In genomic region chr5:37337696-37338095, GRCm38 (mm10) we compare ENCODE assay signal across 8 mouse cellular contexts. TPM values are rescaled to one million over a fixed set of nuclear protein-coding genes. Genes with fewer than 3 reads are reported as not detected.
DNase-seq lines count a peak whose midpoint lies in the region; ATAC-seq lines count a peak whose summit lies in the region.

No protein-coding gene starts in this region.

- peaks cover 16% of the 10 kb centered on the region for H3K4me1 ChIP-seq in heart, embryonic 11.5 days (ENCODE audit: control insufficient read depth, insufficient read depth, low read length)
- H3K4me1 ChIP-seq in embryonic facial prominence, embryonic 14.5 days (ENCODE audit: control insufficient read depth, insufficient read depth, low read length): peaks cover 38% of the 10 kb centered on the region
- H3K4me1 ChIP-seq in intestine, embryonic 14.5 days (replicated peaks; ENCODE audit: control insufficient read depth, insufficient read depth, low read length): peaks cover 24% of the 10 kb centered on the region
- peaks cover 9% of the 10 kb centered on the region; the same call in 1 of the 2 replicates for H3K4me1 ChIP-seq in midbrain, embryonic 16.5 days (ENCODE audit: control insufficient read depth, insufficient read depth, low read length)

- no peaks in the 10 kb centered on the region for H3K9me3 ChIP-seq in heart, embryonic 11.5 days (replicated peaks; ENCODE audit: control insufficient read depth, low read length)
- no peaks in the 10 kb centered on the region for H3K9me3 ChIP-seq in embryonic facial prominence, embryonic 14.5 days (ENCODE audit: control insufficient read depth, low read length)
- H3K9me3 ChIP-seq in intestine, embryonic 14.5 days (ENCODE audit: control insufficient read depth, low read length): no peaks in the 10 kb centered on the region
- H3K9me3 ChIP-seq in midbrain, embryonic 16.5 days (replicated peaks; ENCODE audit: control insufficient read depth, low read length, poor library complexity, severe bottlenecking): no peaks in the 10 kb centered on the region

- H3K27ac ChIP-seq in heart, embryonic 11.5 days (ENCODE audit: low read depth, low read length): peak overlapping the region; percentile 16; the same call in 1 of the 2 replicates
- H3K27ac ChIP-seq in embryonic facial prominence, embryonic 14.5 days (replicated peaks; ENCODE audit: low read depth, low read length): peak overlapping the region; percentile 86; the same call in 1 of the 2 replicates
- peak overlapping the region; percentile 62 for H3K27ac ChIP-seq in intestine, embryonic 14.5 days (ENCODE audit: low read depth)
- H3K27ac ChIP-seq in midbrain, embryonic 16.5 days (ENCODE audit: low read length): no peak overlapping the region

- no peak for DNase-seq in heart, adult 8-10 months (ENCODE audit: low spot score)
- no peak for DNase-seq in embryonic facial prominence, embryonic 14.5 days (ENCODE audit: low spot score)
- peak; percentile 53 for DNase-seq in intestine, embryonic 14.5 days (ENCODE audit: low spot score)
- DNase-seq in thymus, postnatal 10 days (ENCODE audit: low spot score in 2 of 2): no peak
- DNase-seq in B cell, adult 2 months: no peak
- DNase-seq in right cerebral cortex, postnatal 10 days (ENCODE audit: low spot score in 2 of 2): no peak

- H3K4me3 ChIP-seq in heart, embryonic 11.5 days (ENCODE audit: low read depth, low read length): peak overlapping the region; percentile 55; the same call in 1 of the 2 replicates
- H3K4me3 ChIP-seq in embryonic facial prominence, embryonic 14.5 days (ENCODE audit: low read depth, low read length): peak overlapping the region; percentile 68
- peak overlapping the region; percentile 48; the same call in 1 of the 2 replicates for H3K4me3 ChIP-seq in intestine, embryonic 14.5 days (ENCODE audit: low read depth, low read length)
- H3K4me3 ChIP-seq in midbrain, embryonic 16.5 days (ENCODE audit: low read depth, low read length): no peak overlapping the region

- no peak for ATAC-seq in heart, embryonic 11.5 days (replicated peaks; ENCODE audit: insufficient number of reproducible peaks, low FRiP score, low TSS enrichment)
- no peak for ATAC-seq in embryonic facial prominence, embryonic 14.5 days (ENCODE audit: low read depth)
- no peak for ATAC-seq in intestine, embryonic 14.5 days (replicated peaks; ENCODE audit: low FRiP score, low TSS enrichment, low read depth)
- ATAC-seq in midbrain, embryonic 16.5 days: no peak; the same call in 1 of the 2 replicates

- peak overlapping the region; percentile 74 for H3K4me2 ChIP-seq in heart, embryonic 11.5 days
- H3K4me2 ChIP-seq in embryonic facial prominence, embryonic 14.5 days (ENCODE audit: low read depth, low read length): peak overlapping the region; percentile 85
- peak overlapping the region; percentile 77 for H3K4me2 ChIP-seq in intestine, embryonic 14.5 days (ENCODE audit: low read length)
- peak overlapping the region; percentile 82; the same call in 1 of the 2 replicates for H3K4me2 ChIP-seq in midbrain, embryonic 16.5 days (ENCODE audit: low read length)

- WGBS in heart, embryonic 11.5 days (ENCODE audit: insufficient replicate concordance): 26% methylated on average over 3 of the region's 3 CpGs
- WGBS in embryonic facial prominence, embryonic 14.5 days: 66% methylated on average over 3 of the region's 3 CpGs
- WGBS in intestine, embryonic 14.5 days: 60% methylated on average over 3 of the region's 3 CpGs
- 69% methylated on average over 3 of the region's 3 CpGs for WGBS in midbrain, embryonic 16.5 days

- H3K9ac ChIP-seq in heart, embryonic 11.5 days (ENCODE audit: low read depth, low read length): peak overlapping the region; percentile 73; the same call in 1 of the 2 replicates
- H3K9ac ChIP-seq in embryonic facial prominence, embryonic 14.5 days (ENCODE audit: low read depth, low read length): peak overlapping the region; percentile 82
- H3K9ac ChIP-seq in intestine, embryonic 14.5 days (ENCODE audit: low read length): peak overlapping the region; percentile 60; the same call in 1 of the 2 replicates
- H3K9ac ChIP-seq in midbrain, embryonic 16.5 days (ENCODE audit: low read depth, low read length): no peak overlapping the region

- peaks cover 8% of the 10 kb centered on the region for H3K27me3 ChIP-seq in heart, embryonic 11.5 days (ENCODE audit: control insufficient read depth, insufficient read depth, low read length)
- H3K27me3 ChIP-seq in embryonic facial prominence, embryonic 14.5 days (replicated peaks; ENCODE audit: control insufficient read depth, insufficient read depth, low read length): no peaks in the 10 kb centered on the region
- no peaks in the 10 kb centered on the region for H3K27me3 ChIP-seq in intestine, embryonic 14.5 days (replicated peaks; ENCODE audit: control insufficient read depth, insufficient read depth, low read length)
- H3K27me3 ChIP-seq in midbrain, embryonic 16.5 days (ENCODE audit: control insufficient read depth, insufficient read depth, low read depth, low read length): peaks cover 4% of the 10 kb centered on the region

- H3K36me3 ChIP-seq in heart, embryonic 11.5 days (ENCODE audit: control insufficient read depth, insufficient read depth, low read length): no peaks in the 10 kb centered on the region
- H3K36me3 ChIP-seq in embryonic facial prominence, embryonic 14.5 days (ENCODE audit: control insufficient read depth, insufficient read depth, low read length): peaks cover 4% of the 10 kb centered on the region; the same call in 1 of the 2 replicates
- H3K36me3 ChIP-seq in intestine, embryonic 14.5 days (ENCODE audit: control insufficient read depth, insufficient read depth, low read length): 0 out of 2 replicates have a peak, but pooled peaks cover 5% of the 10 kb centered on the region
- H3K36me3 ChIP-seq in midbrain, embryonic 16.5 days (ENCODE audit: control insufficient read depth, insufficient read depth, low read length): no peaks in the 10 kb centered on the region

RNA-seq across cellular contexts. Expression of gene Evc2, which starts 0.6 kb away (rescaled TPM):
- polyA plus RNA-seq in heart, embryonic 11.5 days (2014; fragmentation: Nextera tagmentation; extraction: Ambion mirVana): 10.3 and 10.6 TPM in 2 replicates
- total RNA-seq in heart, adult 8-10 months (2022): 1 to 10 TPM; 4.9 to 8.0 (median 6.5) TPM
- polyA plus RNA-seq in embryonic facial prominence, embryonic 14.5 days (2014; fragmentation: Nextera tagmentation; extraction: Ambion mirVana): 19.4 and 23.5 TPM in 2 replicates
- polyA plus RNA-seq in intestine, embryonic 14.5 days (2014; fragmentation: Nextera tagmentation; extraction: Ambion mirVana): 16.4 and 16.7 TPM in 2 replicates
- polyA plus RNA-seq in midbrain, embryonic 16.5 days (2015; fragmentation: Nextera tagmentation; extraction: Ambion mirVana): 5.0 and 5.3 TPM in 2 replicates

RNA-seq across cellular contexts. Expression of gene Evc, which starts 1.0 kb away (rescaled TPM):
- 4.0 and 6.9 TPM in 2 replicates for polyA plus RNA-seq in heart, embryonic 11.5 days (2014; fragmentation: Nextera tagmentation; extraction: Ambion mirVana)
- 1 to 10 TPM; 6.5 to 7.9 (median 7.2) TPM for total RNA-seq in heart, adult 8-10 months (2022)
- 17.9 and 18.3 TPM in 2 replicates for polyA plus RNA-seq in embryonic facial prominence, embryonic 14.5 days (2014; fragmentation: Nextera tagmentation; extraction: Ambion mirVana)
- 14.3 and 15.9 TPM in 2 replicates for polyA plus RNA-seq in intestine, embryonic 14.5 days (2014; fragmentation: Nextera tagmentation; extraction: Ambion mirVana)
- polyA plus RNA-seq in midbrain, embryonic 16.5 days (2015; fragmentation: Nextera tagmentation; extraction: Ambion mirVana): 3.5 and 3.6 TPM in 2 replicates
